Mouse (Mus musculus): ENCODE results near the gene Slc35e3. TPM values are rescaled to one million over a fixed set of nuclear protein-coding genes. Genes with fewer than 3 reads are reported as not detected.
"Not testable (repeated sequence)": the region's sequence is repeated elsewhere in the genome, so short reads cannot be mapped to it uniquely, and the experiment has no call there.

Slc35e3 gene
- polyA plus RNA-seq, 2 experiments from 2014 or later = 2.1 to 2.8 TPM

- no peak for ATAC-seq
Observed at GRCm38 (mm10) chr10:117712871-117713270, 33.3 kb downstream of the Slc35e3 start.

- no peak for ATAC-seq
Observed at GRCm38 (mm10) chr10:117712191-117712754, 33.9 kb downstream of the Slc35e3 start.

GRCm38 (mm10) chr10:117711408-117711807 is 34.8 kb downstream of the Slc35e3 start:
- ATAC-seq = no peak

- peak; percentile 89 for ATAC-seq
Observed at GRCm38 (mm10) chr10:117710604-117711141, 35.5 kb downstream of the Slc35e3 start, which contains the start of gene Mdm2. Gene Mdm2, minus strand, starts transcription at chr10:117710758.

- ATAC-seq = peak; percentile 6
Observed at GRCm38 (mm10) chr10:117709930-117710603, 36.1 kb downstream of the Slc35e3 start.

- ATAC-seq = peak; percentile 12
Observed at GRCm38 (mm10) chr10:117709326-117709830, 36.8 kb downstream of the Slc35e3 start.

- no peak for ATAC-seq
Observed at GRCm38 (mm10) chr10:117708856-117709255, 37.3 kb downstream of the Slc35e3 start.

GRCm38 (mm10) chr10:117708376-117708775 is 37.8 kb downstream of the Slc35e3 start:
- no peak for ATAC-seq

GRCm38 (mm10) chr10:117707114-117707838 is 38.9 kb downstream of the Slc35e3 start:
- no peak for ATAC-seq

- no peak for ATAC-seq
Observed at GRCm38 (mm10) chr10:117706440-117706839, 39.7 kb downstream of the Slc35e3 start.

GRCm38 (mm10) chr10:117705806-117706205 is 40.4 kb downstream of the Slc35e3 start:
- no peak for ATAC-seq

- ATAC-seq = no peak
Observed at GRCm38 (mm10) chr10:117704964-117705335, 41.2 kb downstream of the Slc35e3 start.

- not testable (repeated sequence) for ATAC-seq
Observed at GRCm38 (mm10) chr10:117704314-117704963, 41.7 kb downstream of the Slc35e3 start.

- no peak for ATAC-seq
Observed at GRCm38 (mm10) chr10:117703506-117703905, 42.7 kb downstream of the Slc35e3 start.

GRCm38 (mm10) chr10:117702024-117702833 is 43.9 kb downstream of the Slc35e3 start:
- ATAC-seq = no peak

GRCm38 (mm10) chr10:117701034-117701829 is 44.9 kb downstream of the Slc35e3 start:
- ATAC-seq = no peak

GRCm38 (mm10) chr10:117700450-117700849 is 45.7 kb downstream of the Slc35e3 start:
- ATAC-seq = no peak

- ATAC-seq = no peak
Observed at GRCm38 (mm10) chr10:117699914-117700313, 46.3 kb downstream of the Slc35e3 start.

GRCm38 (mm10) chr10:117698313-117699138 is 47.6 kb downstream of the Slc35e3 start:
- no peak for ATAC-seq

GRCm38 (mm10) chr10:117697561-117698115 is 48.5 kb downstream of the Slc35e3 start:
- ATAC-seq = no peak

Measured in CD4-positive, CD25-positive, alpha-beta regulatory T cell, adult 4 months (primary cell).